Mouse (Mus musculus) cerebellum, adult 2 months (tissue): Measurements from ENCODE around the gene Dlgap1.

Experiments used
- CTCF ChIP-seq: fragments of 200-500 bp; IDR thresholded peaks from 2 replicates; pipeline ENCODE4 v1.5.1; 2011; ENCODE audit warnings: low read depth, mild to moderate bottlenecking, control low read depth, low read length, moderate library complexity, borderline replicate concordance; ENCODE audit not compliant: insufficient read depth
- POLR2A ChIP-seq: fragments of 200-500 bp; IDR thresholded peaks from 2 replicates; pipeline ENCODE4 v1.6.1; 2011; ENCODE audit warnings: low read length, control low read depth, borderline replicate concordance; ENCODE audit not compliant: insufficient read depth

GRCm38 (mm10) chr17:70473871-70474270 lies 505.0 kb downstream of the Dlgap1 start:
- no peak for TF ChIP-seq POLR2A
- TF ChIP-seq CTCF = no peak
